Mouse (Mus musculus): ENCODE data around the gene A930009A15Rik. TPM values are rescaled to one million over a fixed set of nuclear protein-coding genes. Genes with fewer than 3 reads are reported as not detected.
A peak's percentile ranks its signal among the peaks of the same experiment; 100 is the strongest.

The A930009A15Rik gene
- total and polyA plus RNA-seq, 2 experiments from 2014 or later = 1.5 TPM; not detected in 1

DNA sequence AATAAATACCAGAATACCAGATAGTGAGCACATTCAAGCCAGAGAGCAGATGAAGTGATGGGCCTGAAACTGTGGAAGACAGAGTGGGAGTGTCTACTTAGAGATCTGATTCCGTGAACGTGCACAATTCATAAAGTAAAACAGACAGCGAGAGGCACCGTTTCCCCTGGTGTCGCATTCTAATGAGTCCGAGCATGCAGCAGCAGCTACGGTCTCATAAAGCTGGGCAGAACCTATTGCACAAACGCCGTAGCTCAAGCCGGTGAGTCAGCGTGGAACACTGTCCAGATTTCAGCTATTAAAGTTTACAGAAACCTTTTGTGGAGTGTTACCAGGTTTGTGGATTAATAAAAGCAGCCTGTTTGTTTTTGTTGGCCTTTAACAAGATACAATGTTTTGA is 23.4 kb downstream of the A930009A15Rik start:
- no peaks in the 10 kb centered on the region for H3K9me3 ChIP-seq (ENCODE audit: low read length)
- TF ChIP-seq CTCF (IDR thresholded peaks at IDR 0.05) = no peak
- no peak for DNase-seq (ENCODE audit: low spot score)
- ATAC-seq (ENCODE audit: low FRiP score) = no peak
- no peak overlapping the region for H3K4me3 ChIP-seq (ENCODE audit: low read depth, low read length)
- H3K36me3 ChIP-seq (ENCODE audit: insufficient read depth, low read length) = no peaks in the 10 kb centered on the region
- H3K27me3 ChIP-seq (ENCODE audit: insufficient read depth, low read length) = no peaks in the 10 kb centered on the region; the same call in none of the 2 replicates
- no peak overlapping the region for H3K27ac ChIP-seq (ENCODE audit: low read depth, low read length)
- peak overlapping the region; percentile 3; the same call in 1 of the 2 replicates for H3K4me2 ChIP-seq (ENCODE audit: low read depth, low read length, poor library complexity, severe bottlenecking)
- WGBS = 27% methylated on average over 11 of the region's 11 CpGs
- no peak overlapping the region for H3K9ac ChIP-seq (replicated peaks; ENCODE audit: low read length, poor library complexity, severe bottlenecking)
- no peaks in the 10 kb centered on the region for H3K4me1 ChIP-seq (ENCODE audit: insufficient read depth, low read length)

DNA sequence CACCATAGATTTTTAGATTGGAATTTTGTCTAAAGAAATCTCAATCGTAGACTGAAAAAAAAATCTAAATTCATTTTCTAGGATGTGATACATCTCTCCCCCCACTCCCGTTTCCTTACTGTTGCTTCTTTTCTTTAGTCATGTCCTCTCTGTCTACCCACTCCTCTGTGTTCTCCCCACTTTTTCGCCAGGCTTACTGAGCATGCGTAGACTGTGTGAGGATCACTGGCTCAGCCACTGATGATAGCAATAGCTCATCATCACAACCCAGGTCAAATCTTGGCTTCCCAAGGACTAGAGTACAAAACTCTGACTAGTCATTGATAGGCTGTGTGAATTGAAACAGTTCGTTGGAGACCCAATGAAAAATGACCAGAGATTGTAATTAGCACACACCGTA is 23.9 kb downstream of the A930009A15Rik start:
- Histone ChIP-seq H3K4me2 (ENCODE audit: low read depth, low read length, poor library complexity, severe bottlenecking) (no peak overlapping the region), H3K9ac (replicated peaks; ENCODE audit: low read length, poor library complexity, severe bottlenecking) (no peak overlapping the region), H3K27ac (ENCODE audit: low read depth, low read length) (no peak overlapping the region), H3K36me3 (ENCODE audit: insufficient read depth, low read length) (no peaks in the 10 kb centered on the region), H3K27me3 (ENCODE audit: insufficient read depth, low read length) (no peaks in the 10 kb centered on the region; the same call in none of the 2 replicates), H3K4me3 (ENCODE audit: low read depth, low read length) (no peak overlapping the region), H3K4me1 (ENCODE audit: insufficient read depth, low read length) (no peaks in the 10 kb centered on the region), H3K9me3 (ENCODE audit: low read length) (no peaks in the 10 kb centered on the region)
- TF ChIP-seq CTCF (IDR thresholded peaks at IDR 0.05) = no peak
- ATAC-seq (ENCODE audit: low FRiP score) = no peak
- 87% methylated on average over 6 of the region's 6 CpGs for WGBS
- DNase-seq (ENCODE audit: low spot score) = no peak

DNA sequence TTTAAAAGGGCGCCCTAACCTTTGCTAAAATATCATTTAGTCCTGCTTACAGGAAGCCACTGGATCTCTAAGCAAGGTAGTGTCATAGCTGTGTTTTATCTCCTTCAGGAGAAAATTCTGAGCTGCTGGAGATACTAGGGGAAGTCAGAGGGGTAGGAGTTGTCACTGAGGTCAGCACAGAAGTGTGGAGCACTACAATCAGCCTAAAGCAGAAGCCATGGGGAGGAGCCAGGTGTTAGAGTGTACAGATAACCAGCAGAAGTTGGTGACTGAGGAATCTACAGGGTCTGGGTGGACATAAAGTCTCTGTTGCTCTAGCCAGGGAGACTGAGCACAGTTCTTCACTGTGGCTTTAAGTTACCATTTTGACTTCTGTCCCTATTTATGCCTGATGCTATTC is 26.0 kb downstream of the A930009A15Rik start:
- no peaks in the 10 kb centered on the region for H3K27me3 ChIP-seq (ENCODE audit: insufficient read depth, low read length)
- no peaks in the 10 kb centered on the region for H3K4me1 ChIP-seq (ENCODE audit: insufficient read depth, low read length)
- no peaks in the 10 kb centered on the region for H3K36me3 ChIP-seq (ENCODE audit: insufficient read depth, low read length)
- no peak overlapping the region for H3K4me3 ChIP-seq (ENCODE audit: low read depth, low read length)
- no peak overlapping the region for H3K27ac ChIP-seq (ENCODE audit: low read depth, low read length)
- TF ChIP-seq CTCF (IDR thresholded peaks at IDR 0.05) = no peak
- H3K9me3 ChIP-seq (ENCODE audit: low read length) = no peaks in the 10 kb centered on the region
- no peak overlapping the region for H3K4me2 ChIP-seq (ENCODE audit: low read depth, low read length, poor library complexity, severe bottlenecking)
- DNase-seq (ENCODE audit: low spot score) (no peak), ATAC-seq (ENCODE audit: low FRiP score) (no peak)
- 95% methylated on average over 1 of the region's 1 CpGs for WGBS
- H3K9ac ChIP-seq (replicated peaks; ENCODE audit: low read length, poor library complexity, severe bottlenecking) = no peak overlapping the region

DNA sequence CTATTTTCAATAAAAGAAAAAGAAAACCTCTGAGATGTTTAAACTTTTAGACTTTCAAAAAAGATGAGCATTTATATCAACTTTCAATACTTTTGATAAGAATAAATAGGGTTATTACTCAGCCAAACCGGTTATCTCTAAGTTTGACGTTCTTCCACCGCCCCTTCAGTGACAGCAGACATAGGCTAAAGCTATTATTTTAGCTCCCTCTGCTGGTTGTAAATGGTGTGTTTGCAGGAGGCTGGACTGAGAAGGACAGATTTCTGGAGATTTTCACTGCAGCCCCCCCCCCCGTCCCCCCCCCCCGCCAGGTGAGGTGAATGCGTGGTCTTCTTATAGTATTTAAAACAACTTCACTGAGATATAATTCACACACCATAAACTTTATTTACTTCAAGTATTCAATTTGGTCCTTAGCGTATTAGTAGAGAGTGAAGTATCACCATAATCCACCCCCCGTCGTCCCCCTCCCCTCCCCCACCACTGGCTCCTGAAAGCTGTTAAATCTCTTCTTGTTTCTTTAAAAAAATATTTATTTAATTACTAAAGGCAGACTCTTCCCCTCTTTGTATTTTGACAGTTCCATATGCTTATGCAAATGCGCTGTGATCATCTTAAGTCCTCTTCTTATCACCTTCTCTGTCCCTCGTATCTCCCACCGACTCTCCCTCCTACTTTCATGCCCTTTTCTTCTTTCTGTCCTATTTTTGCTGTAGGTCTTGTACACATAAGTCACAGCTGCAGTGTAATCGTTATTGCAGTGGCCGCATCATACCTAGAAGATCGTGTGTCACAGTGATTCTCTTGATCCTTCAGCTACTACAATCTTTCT is 47.9 kb downstream of the A930009A15Rik start:
- DNase-seq (ENCODE audit: low spot score) = peak; percentile 87
- H3K4me3 ChIP-seq (ENCODE audit: low read depth, low read length) = peak overlapping the region; percentile 25
- ATAC-seq (ENCODE audit: low FRiP score) = peak; percentile 63; the same call in 1 of the 2 replicates
- no peaks in the 10 kb centered on the region for H3K4me1 ChIP-seq (ENCODE audit: insufficient read depth, low read length)
- WGBS = 7% methylated on average over 14 of the region's 15 CpGs
- peak; percentile 79 for TF ChIP-seq CTCF (IDR thresholded peaks at IDR 0.05)
- H3K36me3 ChIP-seq (ENCODE audit: insufficient read depth, low read length) = no peaks in the 10 kb centered on the region
- H3K27me3 ChIP-seq (ENCODE audit: insufficient read depth, low read length) = no peaks in the 10 kb centered on the region
- peak overlapping the region; percentile 51 for H3K4me2 ChIP-seq (ENCODE audit: low read depth, low read length, poor library complexity, severe bottlenecking)
- no peak overlapping the region for H3K27ac ChIP-seq (ENCODE audit: low read depth, low read length)
- H3K9me3 ChIP-seq (ENCODE audit: low read length) = no peaks in the 10 kb centered on the region
- 0 out of 2 replicates have a peak overlapping the region, but pooled peaks have one; percentile 24 for H3K9ac ChIP-seq (replicated peaks; ENCODE audit: low read length, poor library complexity, severe bottlenecking)

DNA sequence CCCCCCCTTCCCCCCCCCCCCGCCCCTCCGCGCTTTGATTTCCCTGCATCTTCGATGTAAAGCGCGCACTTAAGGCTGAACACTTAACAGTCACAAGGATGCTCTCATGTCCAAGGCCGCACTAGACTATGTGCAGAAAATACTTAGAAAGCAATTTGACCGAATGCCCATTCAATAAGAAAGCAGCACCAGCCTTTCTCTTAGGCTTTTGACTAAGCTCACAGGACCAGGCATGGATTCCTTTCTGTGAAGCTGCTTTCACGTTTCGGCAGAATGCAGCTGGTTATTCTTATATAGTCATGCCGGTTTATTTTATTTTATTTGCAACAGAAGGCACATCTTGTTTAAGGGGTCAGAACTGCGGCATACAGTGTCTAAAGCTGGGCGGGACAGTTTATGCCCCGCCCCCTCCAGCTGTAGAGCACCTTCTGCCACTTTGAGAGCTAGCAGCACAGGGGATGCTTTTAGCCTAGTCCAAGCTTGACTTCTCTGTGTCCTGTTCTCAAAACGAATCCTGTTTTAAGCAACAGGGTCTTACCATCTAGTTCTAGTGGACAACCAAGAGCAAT is 48.6 kb downstream of the A930009A15Rik start:
- no peaks in the 10 kb centered on the region for H3K9me3 ChIP-seq (ENCODE audit: low read length)
- H3K4me3 ChIP-seq (ENCODE audit: low read depth, low read length) = peak overlapping the region; percentile 25
- H3K36me3 ChIP-seq (ENCODE audit: insufficient read depth, low read length) = no peaks in the 10 kb centered on the region
- ATAC-seq (ENCODE audit: low FRiP score) (no peak), DNase-seq (ENCODE audit: low spot score) (peak; percentile 30)
- 0 out of 2 replicates have a peak overlapping the region, but pooled peaks have one; percentile 24 for H3K9ac ChIP-seq (replicated peaks; ENCODE audit: low read length, poor library complexity, severe bottlenecking)
- H3K27ac ChIP-seq (ENCODE audit: low read depth, low read length) = no peak overlapping the region
- WGBS = 14% methylated on average over 15 of the region's 15 CpGs
- H3K4me2 ChIP-seq (ENCODE audit: low read depth, low read length, poor library complexity, severe bottlenecking) = peak overlapping the region; percentile 51
- no peak for TF ChIP-seq CTCF (IDR thresholded peaks at IDR 0.05)
- no peaks in the 10 kb centered on the region for H3K4me1 ChIP-seq (ENCODE audit: insufficient read depth, low read length)
- no peaks in the 10 kb centered on the region for H3K27me3 ChIP-seq (ENCODE audit: insufficient read depth, low read length)

DNA sequence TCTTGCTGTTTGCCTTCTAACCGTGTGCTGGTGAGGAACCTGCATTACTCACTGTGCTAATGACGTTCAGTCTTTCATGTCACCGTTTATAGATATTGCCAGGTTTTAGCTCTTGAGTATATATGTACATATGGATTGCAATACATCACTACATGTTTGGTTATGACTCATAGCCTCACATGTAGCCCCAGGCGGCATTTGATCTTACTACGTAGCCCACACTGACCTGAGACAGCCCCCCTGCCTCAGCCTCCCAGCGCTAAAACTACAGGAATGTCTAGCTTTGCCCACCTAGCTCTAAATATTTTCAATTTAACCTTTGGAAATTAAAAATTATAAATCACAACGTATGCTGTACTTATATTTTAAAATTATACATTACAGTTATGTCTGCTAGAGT is 53.7 kb downstream of the A930009A15Rik start:
- no peak overlapping the region for H3K4me3 ChIP-seq (ENCODE audit: low read depth, low read length)
- H3K27ac ChIP-seq (ENCODE audit: low read depth, low read length) = no peak overlapping the region
- no peaks in the 10 kb centered on the region for H3K27me3 ChIP-seq (ENCODE audit: insufficient read depth, low read length)
- H3K9ac ChIP-seq (replicated peaks; ENCODE audit: low read length, poor library complexity, severe bottlenecking) = no peak overlapping the region
- no peaks in the 10 kb centered on the region for H3K9me3 ChIP-seq (ENCODE audit: low read length)
- 82% methylated on average over 7 of the region's 7 CpGs for WGBS
- no peak for DNase-seq (ENCODE audit: low spot score)
- no peak for TF ChIP-seq CTCF (IDR thresholded peaks at IDR 0.05)
- no peaks in the 10 kb centered on the region for H3K36me3 ChIP-seq (ENCODE audit: insufficient read depth, low read length)
- no peaks in the 10 kb centered on the region for H3K4me1 ChIP-seq (ENCODE audit: insufficient read depth, low read length)
- no peak for ATAC-seq (ENCODE audit: low FRiP score)
- H3K4me2 ChIP-seq (ENCODE audit: low read depth, low read length, poor library complexity, severe bottlenecking) = no peak overlapping the region
